Mouse (Mus musculus) heart, embryonic 14.5 days (tissue): ENCODE results near the gene 1500009C09Rik. TPM values are rescaled to one million over a fixed set of nuclear protein-coding genes. Genes with fewer than 3 reads are reported as not detected.
A peak's percentile ranks its signal among the peaks of the same experiment; 100 is the strongest.

Experiments
- ATAC-seq: fragments of 200-750 bp; cut with Nextera tagmentation; 2 replicates; pipeline ENCODE4 v1.8.0; 2017; ENCODE audit warnings: low read depth, moderate TSS enrichment; ENCODE audit not compliant: insufficient number of reproducible peaks, insufficient read depth, low FRiP score
- H3K27ac ChIP-seq, 2 experiments: fragments of 200-500 bp in 1 of 2; fragments of 300-500 bp in 1 of 2; sonication (generic) in 1 of 2; replicated peaks in 1 of 2; 2 replicates each; pipeline ENCODE4 v1.5.1; 2012 to 2014; ENCODE audit warnings: low read depth in 2 of 2, low read length in 2 of 2, control low read depth in 1 of 2, mild to moderate bottlenecking in 1 of 2, mixed read lengths in 1 of 2; ENCODE audit not compliant: control insufficient read depth in 1 of 2, insufficient read depth in 1 of 2
- H3K27me3 ChIP-seq: fragments of 300-500 bp; sonication (generic); 2 replicates; pipeline ENCODE4 v1.6.1; 2014; ENCODE audit warnings: mild to moderate bottlenecking, low read length, control low read depth; ENCODE audit not compliant: control insufficient read depth, insufficient read depth
- H3K36me3 ChIP-seq: fragments of 300-500 bp; sonication (generic); 2 replicates; pipeline ENCODE4 v1.6.1; 2014; ENCODE audit warnings: mild to moderate bottlenecking, control low read depth, low read length, mixed read lengths; ENCODE audit not compliant: control insufficient read depth, insufficient read depth
- H3K4me1 ChIP-seq, 2 experiments: fragments of 200-500 bp in 1 of 2; fragments of 300-500 bp in 1 of 2; sonication (generic) in 1 of 2; 2 replicates each; pipeline ENCODE4 v1.6.1; 2012 to 2014; ENCODE audit warnings: low read length in 2 of 2, control low read depth in 1 of 2, mixed read lengths in 1 of 2; ENCODE audit not compliant: control insufficient read depth in 2 of 2, insufficient read depth in 2 of 2
- H3K4me2 ChIP-seq: fragments of 300-500 bp; sonication (generic); 2 replicates; pipeline ENCODE4 v1.6.1; 2014; ENCODE audit warnings: mild to moderate bottlenecking, low read length
- H3K4me3 ChIP-seq, 2 experiments: fragments of 200-500 bp in 1 of 2; fragments of 300-500 bp in 1 of 2; sonication (generic) in 1 of 2; 2 replicates each; pipeline ENCODE4 v1.5.1; 2012 to 2014; ENCODE audit warnings: low read length in 2 of 2, mild to moderate bottlenecking in 2 of 2, control low read depth in 1 of 2, low read depth in 1 of 2, moderate library complexity in 1 of 2; ENCODE audit not compliant: control insufficient read depth in 1 of 2, insufficient read depth in 1 of 2
- H3K9ac ChIP-seq: fragments of 300-500 bp; sonication (generic); 2 replicates; pipeline ENCODE4 v1.6.1; 2014; ENCODE audit warnings: mild to moderate bottlenecking, low read length
- H3K9me3 ChIP-seq: fragments of 300-500 bp; sonication (generic); 2 replicates; pipeline ENCODE4 v1.6.1; 2016; ENCODE audit warnings: low read length, control low read depth; ENCODE audit not compliant: control insufficient read depth
- WGBS: fragments of 180-500 bp; shearing (Covaris S2); extraction: QIAGEN DNeasy Blood & Tissue Kit; methylation state at CpG from one replicate; pipeline ENCODE4 v1.1.7; 2014; 5-methylcytosine and 5-hydroxymethylcytosine counted together
- polyA plus RNA-seq: library from polyadenylated mRNA; unstranded; fragments of >200 nt; fragmentation: Nextera tagmentation; extraction: Ambion mirVana; gene quantifications from 2 replicates; pipeline ENCODE4 v1.2.1, GENCODE M21; 2014

1500009C09Rik gene
- polyA plus RNA-seq, 1 experiment from 2014 or later, result not detected

DNA sequence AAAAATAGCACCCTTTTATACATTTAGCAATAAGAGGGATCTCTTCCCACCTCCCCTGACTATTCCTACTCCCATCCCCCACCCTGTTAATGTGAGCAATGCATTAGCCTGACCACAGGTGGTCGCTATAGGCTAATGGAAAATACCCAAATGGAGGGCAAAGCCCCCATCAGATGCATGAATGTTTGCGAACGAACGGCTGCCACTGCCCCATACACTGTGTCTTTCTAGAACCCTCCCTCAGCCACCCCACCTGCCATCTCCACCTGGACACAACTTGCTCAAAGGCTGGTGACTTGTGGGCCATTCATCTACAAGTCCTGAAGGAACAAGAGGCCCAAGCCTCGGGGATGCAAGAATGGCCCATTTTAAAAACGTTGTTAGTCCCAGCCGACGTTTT, 41.9 kb downstream of the 1500009C09Rik start:
- Histone ChIP-seq H3K27me3 (no peaks in the 10 kb centered on the region), H3K9me3 (no peaks in the 10 kb centered on the region), H3K4me3 (no peak overlapping the region), H3K9ac (no peak overlapping the region), H3K4me2 (no peak overlapping the region), H3K27ac (no peak overlapping the region), H3K36me3 (no peaks in the 10 kb centered on the region), H3K4me1 (peaks cover 9 to 12% of the 10 kb centered on the region in 2 experiments)
- 42% methylated on average over 8 of the region's 8 CpGs for WGBS
- no peak for ATAC-seq

DNA sequence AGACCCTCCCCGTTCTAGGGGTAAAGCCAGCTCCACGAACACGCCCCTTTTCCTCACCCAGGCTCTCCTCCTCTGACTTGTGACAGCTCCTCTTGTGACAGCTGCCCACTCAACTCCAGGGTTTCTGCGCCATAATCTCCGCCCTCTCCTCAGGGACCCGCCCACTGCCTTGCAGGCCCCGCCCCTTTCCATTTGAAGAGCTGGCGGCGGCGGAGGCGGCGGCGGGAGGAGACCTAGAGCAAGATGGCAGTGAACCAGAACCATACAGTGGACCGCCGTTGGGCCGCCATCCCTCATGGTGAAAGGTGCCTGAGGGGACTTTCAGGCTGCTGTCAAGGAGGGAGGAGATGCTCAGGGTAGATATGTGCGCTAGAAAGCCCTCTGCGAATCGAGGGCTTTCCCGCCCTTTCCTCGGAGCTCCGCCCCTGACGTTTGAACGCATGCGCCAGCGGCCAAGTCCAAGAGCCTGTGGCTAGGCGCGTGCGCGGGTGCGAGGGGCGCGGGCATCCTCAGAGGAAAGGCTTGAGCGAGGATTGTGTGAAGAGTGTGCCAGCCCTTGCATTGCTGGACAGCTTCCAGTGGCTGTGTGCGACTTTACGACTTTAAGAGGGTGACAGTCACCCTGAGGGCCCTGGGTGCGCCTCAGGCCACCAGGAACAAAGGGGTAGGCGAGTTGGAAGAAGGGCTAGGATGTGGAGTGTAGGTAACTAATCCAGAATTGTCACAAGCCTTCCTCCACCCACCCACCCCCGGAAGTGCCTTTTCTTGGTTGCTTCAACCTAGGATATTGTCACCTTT, 46.8 kb downstream of the 1500009C09Rik start, which contains the start of gene Wbp2nl:
Gene Wbp2nl, plus strand, starts transcription at position 191 of the 798 bp plus-strand sequence.
- Histone ChIP-seq H3K27me3 (no peaks in the 10 kb centered on the region), H3K36me3 (no peaks in the 10 kb centered on the region), H3K4me2 (peak within 1 kb of the TSS; percentile 44), H3K27ac (no peak within 1 kb of the TSS), H3K4me3 (no peak within 1 kb of the TSS), H3K4me1 (peaks cover 2 to 4% of the 10 kb centered on the region in 2 experiments; a peak in 3 of 4 replicates), H3K9ac (no peak within 1 kb of the TSS), H3K9me3 (no peaks in the 10 kb centered on the region)
- WGBS, result 41% methylated on average over 39 of the region's 39 CpGs
- peak; percentile 64 for ATAC-seq

DNA sequence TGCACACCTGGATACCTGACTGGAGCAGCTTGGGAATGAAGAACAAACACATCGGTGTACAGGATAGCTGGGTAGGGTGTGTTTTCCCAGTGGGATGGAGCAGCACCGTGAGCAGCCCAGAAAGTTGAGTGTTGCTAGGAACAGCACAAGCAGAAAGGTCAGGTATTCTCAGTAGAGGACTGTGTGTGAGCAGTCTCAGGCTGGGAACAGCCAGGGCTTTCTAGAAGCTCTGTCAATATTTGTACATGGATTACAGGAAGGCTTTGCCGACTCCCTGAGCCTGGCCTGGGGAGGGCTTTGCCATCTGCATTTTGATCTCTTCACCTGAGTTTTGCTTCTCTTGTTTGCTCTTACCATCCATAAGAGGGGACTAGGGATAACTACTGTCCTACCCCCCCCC, 54.9 kb downstream of the 1500009C09Rik start:
- H3K4me2 ChIP-seq, result no peak overlapping the region
- no peaks in the 10 kb centered on the region for H3K4me1 ChIP-seq
- H3K36me3 ChIP-seq, result no peaks in the 10 kb centered on the region
- no peak for ATAC-seq
- no peaks in the 10 kb centered on the region for H3K27me3 ChIP-seq
- H3K4me3 ChIP-seq, result no peak overlapping the region
- no peak overlapping the region for H3K9ac ChIP-seq
- no peaks in the 10 kb centered on the region for H3K9me3 ChIP-seq
- H3K27ac ChIP-seq, result no peak overlapping the region
- WGBS, result 64% methylated on average over 3 of the region's 3 CpGs

DNA sequence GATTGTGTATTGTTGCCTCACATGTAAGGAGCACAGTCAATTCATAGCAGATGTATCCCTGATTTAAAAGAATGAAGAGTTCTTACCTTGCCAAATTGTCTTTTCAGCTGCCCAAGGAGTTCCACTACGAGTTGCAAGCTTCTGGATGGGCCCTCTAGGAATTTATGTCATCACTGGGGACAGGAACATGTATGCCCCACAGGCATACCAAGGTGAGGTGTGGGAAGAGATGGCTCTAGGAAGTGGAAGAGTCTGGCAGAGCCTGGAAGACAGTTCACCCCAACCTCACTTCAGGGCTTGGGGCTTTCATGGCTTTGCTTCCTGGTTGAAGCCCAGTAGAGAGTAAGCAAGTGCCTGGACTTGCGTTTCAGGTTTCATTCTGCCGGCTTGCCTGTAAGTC, 56.2 kb downstream of the 1500009C09Rik start:
- H3K4me2 ChIP-seq, result no peak overlapping the region
- 78% methylated on average over 3 of the region's 3 CpGs for WGBS
- ATAC-seq, result no peak
- H3K9ac ChIP-seq, result no peak overlapping the region
- no peaks in the 10 kb centered on the region for H3K36me3 ChIP-seq
- H3K27me3 ChIP-seq, result no peaks in the 10 kb centered on the region
- H3K27ac ChIP-seq, result no peak overlapping the region
- H3K4me1 ChIP-seq, result no peaks in the 10 kb centered on the region
- no peak overlapping the region for H3K4me3 ChIP-seq
- H3K9me3 ChIP-seq, result no peaks in the 10 kb centered on the region

Other genes with a start within 250 kb of the 1500009C09Rik start
- gene Desi1, start 218.5 kb upstream of the 1500009C09Rik start, polyA plus RNA-seq, result 19.8 and 21.8 TPM in 2 replicates
- 160 and 178 TPM in 2 replicates for gene Snu13, start 204.8 kb upstream of the 1500009C09Rik start, polyA plus RNA-seq
- not detected in 2 replicates for gene 4930407I10Rik, start 193.2 kb upstream of the 1500009C09Rik start, polyA plus RNA-seq
- not detected in 2 replicates for gene Mei1, start 182.4 kb upstream of the 1500009C09Rik start, polyA plus RNA-seq
- 7.1 and 8.5 TPM in 2 replicates for gene Ccdc134, start 124.5 kb upstream of the 1500009C09Rik start, polyA plus RNA-seq
- gene Srebf2, start 105.2 kb upstream of the 1500009C09Rik start, polyA plus RNA-seq, result 59.8 and 62.1 TPM in 2 replicates
- 0.22 and 0.42 TPM in 2 replicates for gene Shisa8, start 39.6 kb upstream of the 1500009C09Rik start, polyA plus RNA-seq
- 0.11 and 0.16 TPM in 2 replicates for gene Tnfrsf13c, start 28.0 kb upstream of the 1500009C09Rik start, polyA plus RNA-seq
- gene Cenpm, start 7.6 kb upstream of the 1500009C09Rik start, polyA plus RNA-seq, result 67.7 and 73.0 TPM in 2 replicates
- gene Sept3, start 22.5 kb downstream of the 1500009C09Rik start, polyA plus RNA-seq, result 4.7 and 4.9 TPM in 2 replicates
- gene Wbp2nl, start 46.6 kb downstream of the 1500009C09Rik start, polyA plus RNA-seq, result 0.28 TPM in 1 of 2 replicates, not detected in the other
- 47.4 and 48.7 TPM in 2 replicates for gene Naga, start 86.5 kb downstream of the 1500009C09Rik start, polyA plus RNA-seq
- gene Pheta2, start 86.5 kb downstream of the 1500009C09Rik start, polyA plus RNA-seq, result 7.3 and 7.5 TPM in 2 replicates
- 365 and 384 TPM in 2 replicates for gene Smdt1, start 86.6 kb downstream of the 1500009C09Rik start, polyA plus RNA-seq
- 667 and 735 TPM in 2 replicates for gene Ndufa6, start 101.9 kb downstream of the 1500009C09Rik start, polyA plus RNA-seq
- 8.6 and 9.2 TPM in 2 replicates for gene Cyp2d22, start 127.9 kb downstream of the 1500009C09Rik start, polyA plus RNA-seq
- not detected in 2 replicates for gene Cyp2d11, start 141.6 kb downstream of the 1500009C09Rik start, polyA plus RNA-seq
- not detected in 2 replicates for gene Cyp2d10, start 154.8 kb downstream of the 1500009C09Rik start, polyA plus RNA-seq
- not detected in 2 replicates for gene Cyp2d9, start 181.0 kb downstream of the 1500009C09Rik start, polyA plus RNA-seq